Mouse (Mus musculus) macrophage (primary cell): ENCODE measurements around the gene Scn8a. TPM values are rescaled to one million over a fixed set of nuclear protein-coding genes. Genes with fewer than 3 reads are reported as not detected.

Experiments used
- H3K27ac ChIP-seq: fragments of 350-480 bp; formaldehyde crosslinking; 2 replicates; pipeline ENCODE4 v1.9.0; 2021
- H3K36me3 ChIP-seq: fragments of 350-480 bp; formaldehyde crosslinking; 2 replicates; pipeline ENCODE4 v1.9.0; 2021; ENCODE audit errors: inconsistent target
- H3K4me3 ChIP-seq: fragments of 350-480 bp; formaldehyde crosslinking; 2 replicates; pipeline ENCODE4 v1.9.0; 2021; ENCODE audit errors: inconsistent target
- H3K79me2 ChIP-seq: fragments of 350-480 bp; formaldehyde crosslinking; 2 replicates; pipeline ENCODE4 v1.9.0; 2021; ENCODE audit errors: inconsistent target
- WGBS: methylation state at CpG from one replicate; pipeline ENCODE4 v1.1.7; 2026; ENCODE audit warnings: inconsistent platforms; ENCODE audit not compliant: missing documents; 5-methylcytosine and 5-hydroxymethylcytosine counted together
- polyA plus RNA-seq: library from polyadenylated mRNA; stranded (reverse); fragments of 250-400 nt; gene quantifications from 3 replicates; pipeline ENCODE4 v1.2.4, GENCODE M21; 2018; ENCODE audit warnings: inconsistent platforms

Gene Scn8a
- polyA plus RNA-seq, 1 experiment from 2014 or later = not detected

- no peaks in the 10 kb centered on the region for H3K79me2 ChIP-seq
- WGBS = 82% methylated on average over 14 of the region's 16 CpGs
- no peaks in the 10 kb centered on the region for H3K36me3 ChIP-seq
- no peak overlapping the region for H3K4me3 ChIP-seq
- H3K27ac ChIP-seq = no peak overlapping the region
Measured at GRCm38 (mm10) chr15:100954751-100955150, 85.1 kb downstream of the Scn8a start.

- Histone ChIP-seq H3K27ac (no peak overlapping the region), H3K79me2 (no peaks in the 10 kb centered on the region), H3K4me3 (no peak overlapping the region), H3K36me3 (no peaks in the 10 kb centered on the region)
- WGBS = 84% methylated on average over 6 of the region's 6 CpGs
Measured at GRCm38 (mm10) chr15:100960958-100961357, 91.3 kb downstream of the Scn8a start.

- H3K27ac ChIP-seq = no peak overlapping the region
- no peak overlapping the region for H3K4me3 ChIP-seq
- no peaks in the 10 kb centered on the region for H3K36me3 ChIP-seq
- H3K79me2 ChIP-seq = no peaks in the 10 kb centered on the region
- WGBS = 81% methylated on average over 4 of the region's 4 CpGs
Measured at GRCm38 (mm10) chr15:100961561-100961960, 91.9 kb downstream of the Scn8a start.

- Histone ChIP-seq H3K79me2 (no peaks in the 10 kb centered on the region), H3K27ac (no peak overlapping the region), H3K4me3 (no peak overlapping the region), H3K36me3 (no peaks in the 10 kb centered on the region)
- 90% methylated on average over 11 of the region's 11 CpGs for WGBS
Measured at GRCm38 (mm10) chr15:100971443-100971842, 101.8 kb downstream of the Scn8a start.

- Histone ChIP-seq H3K27ac (no peak overlapping the region), H3K4me3 (no peak overlapping the region), H3K36me3 (no peaks in the 10 kb centered on the region), H3K79me2 (no peaks in the 10 kb centered on the region)
- 49% methylated on average over 7 of the region's 11 CpGs for WGBS
Measured at GRCm38 (mm10) chr15:100972795-100973194, 103.1 kb downstream of the Scn8a start.

- H3K27ac ChIP-seq = no peak overlapping the region
- 80% methylated on average over 1 of the region's 1 CpGs for WGBS
- H3K36me3 ChIP-seq = no peaks in the 10 kb centered on the region
- no peak overlapping the region for H3K4me3 ChIP-seq
- no peaks in the 10 kb centered on the region for H3K79me2 ChIP-seq
Measured at GRCm38 (mm10) chr15:100974679-100975078, 105.0 kb downstream of the Scn8a start.

GRCm38 (mm10) chr15:100983427-100984153 lies 113.9 kb downstream of the Scn8a start:
- WGBS = under 1% methylated on average over 46 of the region's 46 CpGs
- H3K79me2 ChIP-seq = no peaks in the 10 kb centered on the region
- H3K4me3 ChIP-seq = no peak overlapping the region
- H3K27ac ChIP-seq = no peak overlapping the region
- no peaks in the 10 kb centered on the region for H3K36me3 ChIP-seq

GRCm38 (mm10) chr15:100984154-100984893 lies 114.7 kb downstream of the Scn8a start:
- 16% methylated on average over 12 of the region's 12 CpGs for WGBS
- no peaks in the 10 kb centered on the region for H3K79me2 ChIP-seq
- H3K4me3 ChIP-seq = no peak overlapping the region
- H3K27ac ChIP-seq = no peak overlapping the region
- H3K36me3 ChIP-seq = no peaks in the 10 kb centered on the region

GRCm38 (mm10) chr15:100986479-100986878 lies 116.8 kb downstream of the Scn8a start:
- no peaks in the 10 kb centered on the region for H3K79me2 ChIP-seq
- no peaks in the 10 kb centered on the region for H3K36me3 ChIP-seq
- no peak overlapping the region for H3K27ac ChIP-seq
- H3K4me3 ChIP-seq = no peak overlapping the region
- WGBS = 61% methylated on average over 10 of the region's 10 CpGs

- Histone ChIP-seq H3K79me2 (no peaks in the 10 kb centered on the region), H3K27ac (no peak overlapping the region), H3K36me3 (no peaks in the 10 kb centered on the region), H3K4me3 (no peak overlapping the region)
- WGBS = 94% methylated on average over 1 of the region's 1 CpGs
Measured at GRCm38 (mm10) chr15:100987031-100987430, 117.4 kb downstream of the Scn8a start.

GRCm38 (mm10) chr15:100990283-100990682 lies 120.6 kb downstream of the Scn8a start:
- H3K36me3 ChIP-seq = no peaks in the 10 kb centered on the region
- WGBS = 83% methylated on average over 10 of the region's 10 CpGs
- no peaks in the 10 kb centered on the region for H3K79me2 ChIP-seq

GRCm38 (mm10) chr15:100997090-100997489 lies 127.4 kb downstream of the Scn8a start:
- H3K36me3 ChIP-seq = no peaks in the 10 kb centered on the region
- no peak overlapping the region for H3K4me3 ChIP-seq
- WGBS = 15% methylated on average over 4 of the region's 4 CpGs
- H3K27ac ChIP-seq = no peak overlapping the region
- H3K79me2 ChIP-seq = no peaks in the 10 kb centered on the region

More at GRCm38 (mm10) chr15:100990283-100990682, 120.6 kb downstream of the Scn8a start:
- Histone ChIP-seq H3K4me3 (no peak overlapping the region), H3K27ac (no peak overlapping the region)

- no peak overlapping the region for H3K4me3 ChIP-seq
- H3K27ac ChIP-seq = no peak overlapping the region
- WGBS = 80% methylated on average over 1 of the region's 1 CpGs
- H3K36me3 ChIP-seq = no peaks in the 10 kb centered on the region
- H3K79me2 ChIP-seq = no peaks in the 10 kb centered on the region
Measured at GRCm38 (mm10) chr15:101001685-101002084, 132.0 kb downstream of the Scn8a start.

- H3K36me3 ChIP-seq = no peaks in the 10 kb centered on the region
- H3K27ac ChIP-seq = no peak overlapping the region
- H3K4me3 ChIP-seq = no peak overlapping the region
- no peaks in the 10 kb centered on the region for H3K79me2 ChIP-seq
- 96% methylated on average over 3 of the region's 3 CpGs for WGBS
Measured at GRCm38 (mm10) chr15:101002466-101002865, 132.8 kb downstream of the Scn8a start.

GRCm38 (mm10) chr15:101004538-101004937 lies 134.9 kb downstream of the Scn8a start:
- Histone ChIP-seq H3K27ac (no peak overlapping the region), H3K36me3 (no peaks in the 10 kb centered on the region), H3K79me2 (no peaks in the 10 kb centered on the region), H3K4me3 (no peak overlapping the region)
- WGBS = 92% methylated on average over 3 of the region's 3 CpGs
